Mouse (Mus musculus): ENCODE measurements around the gene Gulp1.

DNA sequence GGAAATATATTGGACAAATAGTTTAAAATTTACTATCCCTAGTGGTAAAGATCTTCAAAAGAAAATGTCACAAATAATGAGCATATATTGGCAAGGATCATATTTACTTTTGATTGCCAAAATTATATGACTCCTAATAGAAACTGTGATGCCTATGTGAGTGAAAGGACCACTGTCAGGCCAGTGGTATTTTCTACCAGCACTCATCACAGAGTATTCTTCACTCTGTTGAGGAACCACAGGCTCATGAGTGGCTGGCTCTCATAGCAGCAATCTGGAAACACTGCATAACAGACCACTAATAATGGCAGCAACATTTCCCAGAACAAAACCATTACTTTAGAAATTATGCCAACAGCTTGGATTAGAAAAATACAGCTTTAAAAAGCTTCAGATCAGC lies 255.1 kb downstream of the Gulp1 start:
- TF ChIP-seq CTCF (IDR thresholded peaks at IDR 0.05; ENCODE audit: control insufficient read depth, insufficient read depth, insufficient replicate concordance, low read depth, low read length) (no peak), POLR2A (IDR thresholded peaks at IDR 0.05; ENCODE audit: control insufficient read depth, low read depth, low read length) (no peak)
